Mouse (Mus musculus) erythroblast, embryonic 14.5 days (primary cell): ENCODE data around the gene Pdzd7.

Source experiments
- GATA1 ChIP-seq: IDR thresholded peaks from 2 replicates; pipeline ENCODE4 v1.6.1; 2012; ENCODE audit warnings: low read length, inconsistent platforms, mixed read lengths
- TAL1 ChIP-seq: IDR thresholded peaks from 3 replicates; pipeline ENCODE4 v1.6.1; 2012; ENCODE audit warnings: low read length, inconsistent platforms, mixed read lengths

DNA sequence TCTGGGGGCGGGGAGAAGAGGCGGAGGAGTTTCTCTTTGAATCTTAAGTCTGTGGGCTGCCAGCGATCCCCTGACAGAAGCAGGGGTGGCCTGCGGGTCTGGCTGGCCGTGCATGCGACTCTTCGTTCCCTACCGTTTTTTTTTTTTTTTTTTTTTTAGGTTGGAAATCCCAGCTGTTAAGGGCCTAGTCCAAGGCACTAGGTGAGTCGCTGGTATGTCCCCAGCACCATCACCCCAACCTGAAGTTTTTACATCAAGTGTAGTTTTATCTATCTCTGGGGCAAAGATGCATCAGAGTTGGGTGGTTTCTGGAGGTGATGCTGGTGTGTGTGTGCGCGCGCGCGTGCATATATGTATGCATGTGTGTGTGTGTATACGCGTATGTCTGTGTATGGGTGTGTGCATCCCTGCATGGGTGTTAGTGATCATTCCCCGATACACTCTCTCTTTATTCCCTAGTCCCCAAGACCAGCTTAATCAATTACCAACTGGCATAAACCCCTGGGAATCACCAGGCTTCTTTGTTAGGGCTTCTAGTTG lies 30.6 kb upstream of the Pdzd7 start:
- no peak for TF ChIP-seq TAL1
- TF ChIP-seq GATA1, result no peak
